Mouse (Mus musculus) CH12.LX (cell line): ENCODE measurements around the gene Naip6.
"Not testable (repeated sequence)": the region's sequence is repeated elsewhere in the genome, so short reads cannot be mapped to it uniquely, and the experiment has no call there.

ENCODE experiments used
- CTCF ChIP-seq, 2 experiments: IDR thresholded peaks in 1 of 2; conservative IDR thresholded peaks in 1 of 2; 2 replicates each; pipeline ENCODE4 v1.5.1; 2011 to 2012; ENCODE audit warnings: low read depth in 2 of 2, low read length in 2 of 2, improper control_type of control experiment in 1 of 2, inconsistent platforms in 1 of 2, mild to moderate bottlenecking in 1 of 2, moderate library complexity in 1 of 2
- JUN ChIP-seq: IDR thresholded peaks from 2 replicates; pipeline ENCODE4 v1.6.1; 2011; ENCODE audit warnings: low read depth, mild to moderate bottlenecking, low read length, improper control_type of control experiment, moderate library complexity; ENCODE audit not compliant: insufficient read depth
- RAD21 ChIP-seq: IDR thresholded peaks from 2 replicates; pipeline ENCODE4 v1.6.1; 2011; ENCODE audit warnings: low read depth, mild to moderate bottlenecking, low read length, improper control_type of control experiment, moderate library complexity

- TF ChIP-seq RAD21, JUN: not testable (repeated sequence)
- TF ChIP-seq CTCF (conservative IDR thresholded peaks at IDR 0.05 in 1 of 2, IDR thresholded peaks at IDR 0.05 in 1 of 2; ENCODE audit: low read depth in 2 of 2, low read length in 2 of 2): peak in 1 of 2 experiments; percentile 15; a peak in 1 of 4 replicates
These were observed at the start of gene Naip6 for GRCm38 (mm10) chr13:100317256-100317893.
